Mouse (Mus musculus) C2C12 (cell line): ENCODE data around the gene Hist1h3f.
"Not testable (repeated sequence)": the region's sequence is repeated elsewhere in the genome, so short reads cannot be mapped to it uniquely, and the experiment has no call there.

Experiments
- CEBPB ChIP-seq: IDR thresholded peaks from one replicate; pipeline ENCODE4 v1.6.1; 2011; ENCODE audit warnings: low read depth, mild to moderate bottlenecking, control low read depth, moderate library complexity
- CTCF ChIP-seq: IDR thresholded peaks from one replicate; pipeline ENCODE4 v1.5.1; 2011; ENCODE audit not compliant: control insufficient read depth, insufficient read depth, insufficient read length
- MAX ChIP-seq: IDR thresholded peaks from one replicate; pipeline ENCODE4 v1.6.1; 2011; ENCODE audit warnings: mild to moderate bottlenecking, control low read depth
- MYOD1 ChIP-seq: IDR thresholded peaks from one replicate; pipeline ENCODE4 v1.6.1; 2011; ENCODE audit warnings: low read depth; ENCODE audit not compliant: control insufficient read depth, insufficient read length
- USF1 ChIP-seq: IDR thresholded peaks from one replicate; pipeline ENCODE4 v1.6.1; 2011; ENCODE audit warnings: low read depth, mild to moderate bottlenecking, control low read depth, moderate library complexity

DNA sequence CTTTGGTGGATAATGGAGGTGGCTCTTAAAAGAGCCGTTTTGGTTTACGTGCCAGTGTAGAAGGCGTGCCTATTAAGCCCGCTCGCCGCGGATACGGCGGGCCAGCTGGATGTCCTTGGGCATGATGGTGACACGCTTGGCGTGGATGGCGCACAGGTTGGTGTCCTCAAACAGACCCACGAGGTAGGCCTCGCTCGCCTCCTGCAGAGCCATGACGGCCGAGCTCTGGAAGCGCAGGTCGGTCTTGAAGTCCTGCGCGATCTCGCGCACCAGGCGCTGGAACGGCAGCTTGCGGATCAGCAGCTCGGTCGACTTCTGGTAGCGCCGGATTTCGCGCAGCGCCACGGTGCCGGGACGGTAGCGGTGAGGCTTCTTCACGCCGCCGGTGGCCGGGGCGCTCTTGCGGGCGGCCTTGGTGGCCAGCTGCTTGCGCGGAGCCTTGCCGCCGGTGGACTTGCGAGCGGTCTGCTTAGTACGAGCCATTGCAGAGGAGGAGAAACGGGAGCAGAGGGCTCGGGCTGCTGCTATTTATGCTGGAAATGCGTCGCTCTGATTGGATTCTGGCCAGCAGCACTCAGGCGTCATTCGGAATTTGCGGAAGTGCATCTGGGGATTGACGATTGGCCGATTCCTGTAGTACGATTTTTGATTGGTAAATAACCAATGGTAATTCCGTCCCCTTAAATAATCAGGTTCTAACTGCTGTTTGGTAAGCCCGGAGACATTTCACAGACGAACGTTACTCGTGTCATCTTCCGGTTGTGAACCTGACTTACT lies 18.2 kb downstream of the Hist1h3f start, which contains the start of gene Hist1h3e:
- not testable (repeated sequence) for TF ChIP-seq CTCF, CEBPB, USF1, MAX, MYOD1
